Mouse (Mus musculus) cerebellum, adult 8-10 months (tissue): Measurements from ENCODE around the gene Gpr19.

Experiments used
- DNase-seq: peaks from one replicate; pipeline ENCODE4 v3.0.0; 2022

Gpr19 gene

GRCm38 (mm10) chr6:134846308-134846707 lies 52.1 kb downstream of the Gpr19 start:
- no peak for DNase-seq

- no peak for DNase-seq
Observed at GRCm38 (mm10) chr6:134845726-134846125, 52.7 kb downstream of the Gpr19 start.

GRCm38 (mm10) chr6:134840346-134840745 lies 58.0 kb downstream of the Gpr19 start:
- no peak for DNase-seq

- DNase-seq = no peak
Observed at GRCm38 (mm10) chr6:134838111-134838510, 60.3 kb downstream of the Gpr19 start.

GRCm38 (mm10) chr6:134834585-134835251 lies 63.7 kb downstream of the Gpr19 start:
- no peak for DNase-seq

- no peak for DNase-seq
Observed at GRCm38 (mm10) chr6:134830776-134831175, 67.6 kb downstream of the Gpr19 start.

- DNase-seq = peak; percentile 100
Observed at GRCm38 (mm10) chr6:134829786-134830700, 68.3 kb downstream of the Gpr19 start, which contains the start of gene Crebl2. Gene Crebl2 (plus strand): TSS chr6:134830154.

- no peak for DNase-seq
Observed at GRCm38 (mm10) chr6:134822844-134823243, 75.5 kb downstream of the Gpr19 start.

GRCm38 (mm10) chr6:134820411-134820810 lies 78.0 kb downstream of the Gpr19 start:
- DNase-seq = no peak

- DNase-seq = no peak
Observed at GRCm38 (mm10) chr6:134819741-134820140, 78.6 kb downstream of the Gpr19 start.
